In the genomic region with DNA sequence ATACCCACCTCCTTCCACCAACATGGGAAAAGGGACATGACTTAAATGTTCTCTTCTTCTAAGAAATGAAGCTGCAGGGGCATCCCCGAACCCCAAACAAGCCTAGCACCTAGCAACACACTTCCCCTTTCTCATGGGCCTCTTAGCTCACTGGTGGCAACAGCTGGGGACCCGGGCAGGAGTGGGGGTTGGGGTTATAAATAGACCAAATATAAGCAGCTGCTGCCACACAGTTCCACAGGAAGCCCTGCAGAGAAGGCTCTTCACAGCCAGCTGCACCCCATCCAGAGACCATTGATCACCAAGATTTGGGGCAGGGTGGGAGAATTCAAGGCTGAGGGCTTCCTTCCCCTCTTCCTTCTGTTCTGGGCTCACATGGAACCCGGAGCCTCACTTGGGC, we compare ENCODE assay signal across 9 mouse cellular contexts. TPM values are rescaled to one million over a fixed set of nuclear protein-coding genes. Genes with fewer than 3 reads are reported as not detected.
DNase-seq lines count a peak whose midpoint lies in the region; ATAC-seq lines count a peak whose summit lies in the region.
"Had no signal": no experiment of that assay in that cellular context is flagged by ENCODE, and none has a peak within 500 bp of the region (broad histone marks: within the 10 kb centered on the region; RNA-seq: fewer than 3 reads in every experiment).

No protein-coding gene starts in this region.

- 26% methylated on average over 3 of the region's 3 CpGs for WGBS in lung, embryonic 16.5 days

- H3K27ac ChIP-seq in brown adipose tissue, adult 24 weeks (replicated peaks; ENCODE audit: low read depth, low read length): peak overlapping the region; percentile 75
- peak overlapping the region; percentile 92 for H3K27ac ChIP-seq in lung, embryonic 16.5 days (ENCODE audit: low read length)
- H3K27ac ChIP-seq: hindbrain, embryonic 15.5 days had no signal

- H3K27me3 ChIP-seq in lung, embryonic 16.5 days (ENCODE audit: control insufficient read depth, insufficient read depth, low read depth, low read length): no peaks in the 10 kb centered on the region; the same call in 1 of the 2 replicates
- H3K27me3 ChIP-seq: hindbrain, embryonic 15.5 days had no signal

- H3K9ac ChIP-seq in lung, embryonic 16.5 days (ENCODE audit: low read length): no peak overlapping the region

- no peaks in the 10 kb centered on the region for H3K36me3 ChIP-seq in lung, embryonic 16.5 days (ENCODE audit: control insufficient read depth, insufficient read depth, low read length)
- H3K36me3 ChIP-seq: hindbrain, embryonic 15.5 days had no signal

- intact Hi-C loops in heart, postnatal 36 days (cut with DNase I): loop anchor here (10.0 kb wide), 1 partner anchor 456 kb away; no protein-coding TSS in a partner anchor

- peak; percentile 54 for DNase-seq in adrenal gland, postnatal 14 days
- no peak for DNase-seq in adrenal gland, adult 8-10 months
- peak; percentile 37 to 49 for DNase-seq in heart, postnatal 36 days
- peak; percentile 95 for DNase-seq in spleen, postnatal 36 days (ENCODE audit: low spot score in 2 of 2)
- no peak for DNase-seq in layer of hippocampus, adult 11-12 months (ENCODE audit: low spot score)
- no peak for DNase-seq in right cerebral cortex, postnatal 25 days

- H3K4me1 ChIP-seq in brown adipose tissue, adult 24 weeks (ENCODE audit: control insufficient read depth, insufficient read depth, insufficient read length, low read length): peaks cover 6% of the 10 kb centered on the region; the same call in 1 of the 2 replicates
- peaks cover 13% of the 10 kb centered on the region for H3K4me1 ChIP-seq in lung, embryonic 16.5 days (replicated peaks; ENCODE audit: control insufficient read depth, insufficient read depth, low read length)

- H3K4me2 ChIP-seq in lung, embryonic 16.5 days (ENCODE audit: low read depth, low read length): no peak overlapping the region

- H3K9me3 ChIP-seq in lung, embryonic 16.5 days (ENCODE audit: control insufficient read depth, low read length): no peaks in the 10 kb centered on the region
- H3K9me3 ChIP-seq: hindbrain, embryonic 15.5 days had no signal

- H3K4me3 ChIP-seq in brown adipose tissue, adult 24 weeks (ENCODE audit: insufficient read depth, low read depth, low read length): no peak overlapping the region
- no peak overlapping the region for H3K4me3 ChIP-seq in lung, embryonic 16.5 days (ENCODE audit: low read length)

- peak; percentile 72 for ATAC-seq in lung, embryonic 16.5 days (ENCODE audit: low read depth)

RNA-seq across cellular contexts. Expression of a gene that starts 7.6 kb away (rescaled TPM):
- total RNA-seq in adrenal gland, postnatal 14 days (2021): 47.5 and 49.0 TPM in 2 replicates
- total RNA-seq in adrenal gland, adult 8-10 months (2022): 10 to 100 TPM; 21.8 to 45.5 (median 35.2) TPM
- polyA plus RNA-seq in brown adipose tissue, adult 24 weeks (2012; ENCODE audit: insufficient read depth, insufficient read length, missing spikeins): 30.1 and 34.2 TPM in 2 replicates
- total RNA-seq in heart, postnatal 36 days (2021): 10 to 100 TPM; 39.5 to 52.7 TPM
- 77.6 and 78.2 TPM in 2 replicates for polyA plus RNA-seq in lung, embryonic 16.5 days (2015; fragmentation: Nextera tagmentation; extraction: Ambion mirVana)

RNA-seq across cellular contexts. Expression of a gene that starts 33.7 kb away (rescaled TPM):
- total RNA-seq in adrenal gland, postnatal 14 days (2021): 31.2 and 32.9 TPM in 2 replicates
- total RNA-seq in adrenal gland, adult 8-10 months (2022): 10 to 100 TPM; 15.4 to 28.6 (median 20.7) TPM
- polyA plus RNA-seq in brown adipose tissue, adult 24 weeks (2012; ENCODE audit: insufficient read depth, insufficient read length, missing spikeins): 7.7 and 14.1 TPM in 2 replicates
- total RNA-seq in heart, postnatal 36 days (2021): 10 to 100 TPM; 15.8 to 17.2 TPM
- 150 and 158 TPM in 2 replicates for polyA plus RNA-seq in lung, embryonic 16.5 days (2015; fragmentation: Nextera tagmentation; extraction: Ambion mirVana)

RNA-seq across cellular contexts. Expression of a gene that starts 49.7 kb away (rescaled TPM):
- 125 and 151 TPM in 2 replicates for total RNA-seq in adrenal gland, postnatal 14 days (2021)
- 100 to 1,000 TPM; 108 to 141 (median 123) TPM for total RNA-seq in adrenal gland, adult 8-10 months (2022)
- polyA plus RNA-seq in brown adipose tissue, adult 24 weeks (2012; ENCODE audit: insufficient read depth, insufficient read length, missing spikeins): 98.1 and 111 TPM in 2 replicates
- total RNA-seq in heart, postnatal 36 days (2021): 10 to 100 TPM; 53.7 to 62.4 TPM
- 27.2 and 31.8 TPM in 2 replicates for polyA plus RNA-seq in lung, embryonic 16.5 days (2015; fragmentation: Nextera tagmentation; extraction: Ambion mirVana)

Comparison
In these comparisons a context has a peak if more than half of its experiments do, and no peak if none do; other contexts are left out.
1. DNase-seq: peak in adrenal gland, postnatal 14 days (single experiment), heart, postnatal 36 days (2 of 2) and spleen, postnatal 36 days (2 of 2); none in adrenal gland, adult 8-10 months (single experiment), layer of hippocampus, adult 11-12 months (single experiment) and right cerebral cortex, postnatal 25 days (single experiment).